Mouse (Mus musculus): ENCODE data around the gene Serpinb6e.

DNA sequence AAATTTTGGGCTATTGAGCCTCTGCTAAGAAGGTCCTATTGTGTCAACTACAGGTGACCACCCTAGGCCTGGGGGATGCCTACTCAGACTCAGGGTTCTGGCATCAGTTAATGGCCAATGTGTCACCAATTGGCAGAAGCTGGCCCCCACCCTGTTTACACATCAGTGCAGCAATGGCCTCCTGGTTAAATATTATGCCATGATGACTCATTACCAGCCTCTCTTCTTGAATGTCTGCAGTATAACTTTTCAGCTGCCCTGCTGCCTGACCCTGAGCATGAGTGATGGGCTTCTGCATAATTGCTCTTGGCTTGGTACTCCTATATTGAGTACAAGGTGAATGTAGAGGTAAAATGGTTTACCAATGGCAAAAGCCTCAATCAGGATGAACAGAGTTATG is 19.8 kb downstream of the Serpinb6e start:
- TF ChIP-seq CTCF (IDR thresholded peaks at IDR 0.05; ENCODE audit: borderline replicate concordance, extremely low read depth, insufficient read depth, insufficient read length) (no peak), POLR2A (IDR thresholded peaks at IDR 0.05; ENCODE audit: borderline replicate concordance, extremely low read depth, insufficient read depth, insufficient read length, poor library complexity, severe bottlenecking) (no peak)
